Comparison of ENCODE assay signal across 23 mouse cellular contexts in the genomic region with DNA sequence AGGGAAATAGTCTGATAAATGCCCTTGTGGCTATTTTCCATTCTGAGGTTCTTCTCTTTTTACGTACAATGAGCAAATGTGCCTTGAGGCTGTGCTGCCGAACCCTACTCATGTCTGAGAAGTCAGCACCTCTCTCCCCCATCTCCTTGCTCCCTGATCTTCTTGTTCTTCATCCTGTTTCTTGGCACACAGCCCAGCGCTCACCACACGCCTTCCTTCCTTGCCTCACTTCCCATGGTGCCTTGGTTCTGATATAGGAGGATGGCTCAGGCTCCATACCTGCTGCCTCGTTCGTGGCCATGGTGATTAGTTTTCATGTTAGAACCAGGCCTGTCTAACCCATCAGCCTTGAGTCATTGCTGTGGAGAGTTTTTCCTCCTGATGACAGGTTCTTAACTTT.
A peak's percentile ranks its signal among the peaks of the same experiment; 100 is the strongest.
DNase-seq lines count a peak whose midpoint lies in the region; ATAC-seq lines count a peak whose summit lies in the region.
"Had no signal": no experiment of that assay in that cellular context is flagged by ENCODE, and none has a peak within 500 bp of the region (broad histone marks: within the 10 kb centered on the region; RNA-seq: fewer than 3 reads in every experiment).

No protein-coding gene starts in this region.

- peaks cover 13% of the 10 kb centered on the region; the same call in 1 of the 2 replicates for H3K4me1 ChIP-seq in heart, embryonic 10.5 days
- no peaks in the 10 kb centered on the region for H3K4me1 ChIP-seq in intestine, embryonic 14.5 days (replicated peaks; ENCODE audit: control insufficient read depth, insufficient read depth, low read length)
- no peaks in the 10 kb centered on the region for H3K4me1 ChIP-seq in intestine, embryonic 16.5 days (ENCODE audit: control insufficient read depth, insufficient read depth, low read length)
- H3K4me1 ChIP-seq: embryonic facial prominence, embryonic 15.5 days; hindbrain, embryonic 12.5 days had no signal

- no peak for ATAC-seq in intestine, embryonic 14.5 days (replicated peaks; ENCODE audit: low FRiP score, low TSS enrichment, low read depth)
- no peak for ATAC-seq in intestine, embryonic 16.5 days
- ATAC-seq: CD4-positive, CD25-positive, alpha-beta regulatory T cell, adult 4 months; forebrain, embryonic 14.5 days; hindbrain, embryonic 16.5 days; inflammation-experienced regulatory T-cells, adult 6 months had no signal

- H3K9ac ChIP-seq in intestine, embryonic 14.5 days (ENCODE audit: low read length) = no peak overlapping the region
- H3K9ac ChIP-seq in intestine, embryonic 16.5 days (ENCODE audit: low read depth, low read length) = no peak overlapping the region
- H3K9ac ChIP-seq: embryonic facial prominence, embryonic 15.5 days; hindbrain, embryonic 12.5 days had no signal

- no peak overlapping the region for H3K4me3 ChIP-seq in heart, embryonic 10.5 days
- H3K4me3 ChIP-seq in intestine, embryonic 14.5 days (ENCODE audit: low read depth, low read length) = no peak overlapping the region
- H3K4me3 ChIP-seq in intestine, embryonic 16.5 days (ENCODE audit: low read length) = no peak overlapping the region
- H3K4me3 ChIP-seq: embryonic facial prominence, embryonic 15.5 days; erythroblast, embryonic 14.5 days; forebrain, embryonic 10.5 days; hindbrain, embryonic 12.5 days had no signal

- no peak overlapping the region for H3K4me2 ChIP-seq in intestine, embryonic 14.5 days (ENCODE audit: low read length)
- no peak overlapping the region for H3K4me2 ChIP-seq in intestine, embryonic 16.5 days (ENCODE audit: low read depth, low read length)
- H3K4me2 ChIP-seq: embryonic facial prominence, embryonic 15.5 days; hindbrain, embryonic 12.5 days had no signal

- DNase-seq in cerebellum, adult 11-12 months = peak; percentile 40
- DNase-seq in cerebellum, adult 11 months = no peak
- peak; percentile 74 for DNase-seq in heart, adult 11 months
- no peak for DNase-seq in heart, embryonic 10.5 days (ENCODE audit: low spot score)
- peak; percentile 27 for DNase-seq in intestine, embryonic 14.5 days (ENCODE audit: low spot score)
- DNase-seq in neural tube, embryonic 10.5 days (ENCODE audit: extremely low spot score, low spot score) = no peak
- DNase-seq: adrenal gland, adult 8-10 months; adrenal gland, postnatal 36 days; B cell, adult 2 months; embryo, embryonic 11 days; gastrocnemius, postnatal 36 days; heart, postnatal 4 days; kidney, adult 18-20 months had no signal

- WGBS in heart, embryonic 10.5 days = 70% methylated on average over 6 of the region's 6 CpGs
- WGBS in intestine, embryonic 14.5 days = 81% methylated on average over 6 of the region's 6 CpGs
- 83% methylated on average over 6 of the region's 6 CpGs for WGBS in intestine, embryonic 16.5 days

- H3K36me3 ChIP-seq in heart, embryonic 10.5 days = no peaks in the 10 kb centered on the region
- H3K36me3 ChIP-seq in intestine, embryonic 14.5 days (ENCODE audit: control insufficient read depth, insufficient read depth, low read length) = no peaks in the 10 kb centered on the region
- no peaks in the 10 kb centered on the region for H3K36me3 ChIP-seq in intestine, embryonic 16.5 days (ENCODE audit: control insufficient read depth, insufficient read depth, low read length)
- H3K36me3 ChIP-seq: embryonic facial prominence, embryonic 15.5 days; G1E; hindbrain, embryonic 12.5 days had no signal

- no peaks in the 10 kb centered on the region for H3K27me3 ChIP-seq in heart, embryonic 10.5 days (ENCODE audit: insufficient read depth, poor library complexity, severe bottlenecking)
- no peaks in the 10 kb centered on the region for H3K27me3 ChIP-seq in intestine, embryonic 14.5 days (replicated peaks; ENCODE audit: control insufficient read depth, insufficient read depth, low read length)
- H3K27me3 ChIP-seq in intestine, embryonic 16.5 days (replicated peaks; ENCODE audit: control insufficient read depth, insufficient read depth, low read length) = no peaks in the 10 kb centered on the region
- H3K27me3 ChIP-seq: embryonic facial prominence, embryonic 15.5 days; hindbrain, embryonic 12.5 days had no signal

- H3K27ac ChIP-seq in heart, embryonic 10.5 days = no peak overlapping the region
- H3K27ac ChIP-seq in intestine, embryonic 14.5 days (ENCODE audit: low read depth) = no peak overlapping the region
- no peak overlapping the region for H3K27ac ChIP-seq in intestine, embryonic 16.5 days (ENCODE audit: low read length)
- H3K27ac ChIP-seq: embryonic facial prominence, embryonic 15.5 days; forebrain, embryonic 10.5 days; hindbrain, embryonic 12.5 days had no signal

- H3K9me3 ChIP-seq in heart, embryonic 10.5 days = no peaks in the 10 kb centered on the region
- H3K9me3 ChIP-seq in intestine, embryonic 14.5 days (ENCODE audit: control insufficient read depth, low read length) = no peaks in the 10 kb centered on the region
- no peaks in the 10 kb centered on the region for H3K9me3 ChIP-seq in intestine, embryonic 16.5 days (ENCODE audit: control insufficient read depth, low read length)
- H3K9me3 ChIP-seq: embryonic facial prominence, embryonic 15.5 days; forebrain, embryonic 10.5 days; hindbrain, embryonic 12.5 days had no signal

Comparison
In these comparisons a context has a peak if more than half of its experiments do, and no peak if none do; other contexts are left out.
1. DNase-seq: peak in cerebellum, adult 11-12 months (single experiment), heart, adult 11 months (single experiment) and intestine, embryonic 14.5 days (single experiment); none in cerebellum, adult 11 months (single experiment), heart, embryonic 10.5 days (single experiment) and neural tube, embryonic 10.5 days (single experiment).